Mouse (Mus musculus) thymus, postnatal 4 days (tissue): ENCODE results near the gene Cabp4.

Source experiments
- DNase-seq: peaks from one replicate; pipeline ENCODE4 v3.0.0; 2021

Cabp4 gene

DNA sequence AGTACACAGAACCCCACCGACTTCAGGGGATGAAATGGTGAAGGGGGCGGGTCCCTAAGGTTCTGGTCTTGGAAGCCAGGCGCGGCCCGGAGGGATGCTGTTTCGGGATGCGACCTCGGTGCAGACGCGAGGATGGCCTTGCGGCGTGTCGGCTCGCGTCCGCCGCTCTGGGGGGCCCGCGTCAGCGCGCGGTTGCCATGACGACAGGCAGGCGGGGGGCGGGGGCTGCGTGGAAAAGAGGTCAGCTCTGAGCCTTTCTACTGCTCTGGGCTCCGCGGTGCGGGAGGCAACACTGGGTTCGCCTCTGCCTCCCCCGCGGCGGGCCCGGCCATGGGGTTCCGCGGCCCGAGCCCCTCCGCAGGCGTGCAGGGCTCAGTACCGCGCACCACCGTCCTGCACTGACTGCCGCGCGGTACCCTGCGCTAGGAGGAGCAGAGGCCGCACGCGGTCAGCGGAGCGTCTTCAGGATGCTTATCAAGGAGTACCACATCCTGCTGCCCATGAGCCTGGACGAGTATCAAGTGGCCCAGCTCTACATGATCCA, 43.0 kb downstream of the Cabp4 start:
- peak; percentile 82 for DNase-seq

DNA sequence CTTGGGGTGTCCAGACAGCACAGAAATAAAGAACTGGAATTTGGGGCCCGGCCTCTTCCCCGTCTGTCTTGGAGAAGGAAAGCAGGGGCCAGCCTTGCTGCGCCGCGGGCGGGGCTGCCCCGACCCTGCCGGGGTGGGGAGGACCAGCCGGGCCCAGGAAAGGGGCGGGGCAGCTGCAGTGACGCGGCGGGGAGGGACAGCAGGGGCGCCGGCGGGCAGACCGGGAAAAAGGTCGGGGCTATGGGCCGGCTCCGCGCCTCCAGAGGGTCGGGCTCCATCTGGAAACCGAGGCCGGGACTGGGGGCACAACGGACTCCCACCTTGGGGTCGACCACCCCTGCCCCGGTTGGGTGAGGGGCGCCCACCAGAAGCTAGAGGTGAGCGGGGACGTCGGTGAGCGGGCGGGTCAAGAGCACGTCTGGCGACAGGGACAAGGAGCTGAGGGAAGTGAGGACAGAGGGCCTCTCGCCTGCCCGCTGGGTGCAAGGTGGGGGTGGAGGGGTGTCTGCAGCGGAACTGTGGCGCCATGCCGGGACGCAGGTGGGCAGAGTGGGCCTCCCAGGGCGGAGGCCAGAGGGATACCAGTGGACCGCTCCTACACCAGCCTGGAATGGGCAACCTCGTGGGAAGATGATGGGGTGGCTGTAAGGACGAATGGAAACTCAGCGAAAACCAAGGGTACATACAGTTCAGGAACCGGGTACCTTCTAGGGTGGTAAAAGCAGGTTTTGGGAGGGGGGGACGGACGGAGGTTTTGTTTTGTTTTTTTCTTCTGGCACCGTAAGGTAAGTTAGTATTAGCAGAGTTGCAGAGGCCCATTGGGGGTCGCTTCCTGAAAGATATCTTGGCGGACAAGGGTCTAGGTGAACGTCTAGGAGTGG, 43.8 kb downstream of the Cabp4 start, which contains the start of gene Pitpnm1:
Gene Pitpnm1, plus strand, starts transcription at position 162 of the 881 bp plus-strand sequence.
- DNase-seq, result peak; percentile 88

DNA sequence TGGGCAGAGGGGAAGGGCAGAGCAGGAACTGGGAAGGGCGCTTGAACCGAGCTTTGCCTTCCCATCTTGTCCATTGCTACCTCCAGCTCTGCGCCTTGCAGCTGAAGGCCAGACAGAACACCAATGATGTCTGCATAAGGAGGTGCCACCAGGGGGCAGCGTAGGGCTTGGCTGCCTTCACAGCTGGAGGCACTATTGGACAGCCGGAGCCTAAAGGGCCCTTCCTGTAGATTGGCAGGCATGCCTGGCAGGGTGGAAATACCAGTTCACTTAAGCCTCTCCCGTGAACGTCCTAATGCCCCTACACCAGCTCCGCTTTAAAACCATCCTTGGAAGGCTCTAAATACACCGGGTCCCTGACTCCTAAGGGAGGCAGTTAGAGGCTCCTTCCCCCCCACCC, 44.8 kb downstream of the Cabp4 start:
- peak; percentile 98 for DNase-seq

DNA sequence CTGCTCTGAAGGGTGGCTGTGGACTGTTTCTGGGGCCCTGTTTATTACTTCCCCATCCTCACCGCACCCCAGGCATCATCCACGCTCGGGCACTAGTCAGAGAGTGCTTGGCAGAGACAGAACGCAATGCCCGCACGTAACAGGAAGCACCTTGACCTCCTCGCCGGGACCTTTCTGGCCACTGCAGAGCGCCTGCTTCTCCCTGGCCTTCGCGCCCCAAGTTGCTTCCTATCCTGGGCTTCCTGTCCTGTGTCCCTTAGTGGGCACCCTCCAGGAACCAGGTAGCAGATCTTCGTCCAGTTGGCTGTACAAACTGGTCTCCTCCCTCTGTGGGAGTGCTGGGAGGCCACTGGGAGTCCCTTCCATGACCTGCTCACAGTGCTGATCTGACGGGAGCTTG, 45.4 kb downstream of the Cabp4 start:
- no peak for DNase-seq

GRCm38 (mm10) chr19:4097441-4097825, 46.4 kb downstream of the Cabp4 start:
- peak; percentile 77 for DNase-seq

DNA sequence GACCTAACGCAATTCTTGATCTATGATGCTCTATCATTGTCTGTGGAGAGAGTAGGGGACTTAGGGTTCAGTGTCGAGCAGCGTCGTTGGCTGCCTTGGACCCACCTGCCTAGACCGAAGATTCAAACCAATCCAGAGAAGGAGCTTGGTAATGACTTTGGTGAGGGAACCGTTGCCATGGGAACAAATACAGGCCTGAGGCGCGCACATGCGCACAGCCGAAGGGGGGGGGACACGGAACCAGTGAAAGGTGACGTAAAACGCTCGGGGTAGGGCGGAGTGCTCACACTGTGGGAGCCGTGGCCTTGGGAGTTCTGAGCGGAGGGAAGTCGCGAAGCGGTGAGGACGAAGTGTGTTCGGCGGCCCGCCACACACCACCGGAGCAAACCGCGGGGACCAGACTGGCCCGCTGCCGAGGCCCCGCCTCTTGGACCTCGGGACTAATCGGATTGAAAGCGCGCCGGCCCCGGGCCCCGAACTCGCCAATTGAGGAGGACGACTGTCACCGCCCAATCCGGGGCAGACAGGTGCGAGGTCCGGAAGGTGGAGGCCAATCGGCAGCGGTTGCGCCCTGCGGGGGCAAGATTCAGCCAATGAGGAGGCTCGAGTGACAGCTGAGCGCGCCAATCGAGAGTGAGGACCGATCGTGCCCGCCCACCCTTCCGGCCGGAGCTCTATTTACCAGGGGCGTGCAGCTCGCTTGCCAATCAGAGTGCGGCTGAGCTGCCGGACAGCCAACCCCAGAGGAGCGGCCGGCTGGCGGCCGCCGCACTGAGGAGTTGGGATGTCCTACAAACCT, 47.0 kb downstream of the Cabp4 start, which contains the start of gene Cdk2ap2:
Gene Cdk2ap2, plus strand, starts transcription at position 541 of the 799 bp plus-strand sequence.
- DNase-seq, result peak; percentile 98

- DNase-seq, result no peak
Measured at GRCm38 (mm10) chr19:4095802-4096201, 48.0 kb downstream of the Cabp4 start.

DNA sequence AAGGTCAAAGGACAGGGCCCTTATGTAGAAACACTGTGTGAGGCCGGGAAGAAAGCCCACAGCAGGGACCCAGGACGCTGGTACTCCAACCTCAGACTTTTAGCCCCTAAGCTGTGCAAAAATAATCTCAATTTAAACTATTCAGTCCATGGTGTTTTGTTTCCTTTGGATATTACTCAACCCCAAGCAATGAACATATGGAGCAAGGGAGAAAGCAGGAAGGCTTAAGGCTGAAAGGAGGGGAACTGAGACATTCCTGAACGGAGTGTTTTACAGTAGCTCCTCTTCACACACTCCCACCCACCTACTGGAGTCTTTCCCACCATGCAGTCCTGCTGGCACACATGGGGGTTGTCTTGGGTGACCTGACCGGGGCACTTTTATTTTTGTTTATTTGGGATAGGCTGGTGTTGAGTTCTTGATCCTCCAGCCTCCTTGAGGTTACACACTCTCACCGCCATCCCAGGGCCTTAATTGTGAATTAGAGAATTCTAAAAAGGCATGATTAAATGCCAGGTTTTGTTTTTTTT, 49.0 kb downstream of the Cabp4 start:
- no peak for DNase-seq

DNA sequence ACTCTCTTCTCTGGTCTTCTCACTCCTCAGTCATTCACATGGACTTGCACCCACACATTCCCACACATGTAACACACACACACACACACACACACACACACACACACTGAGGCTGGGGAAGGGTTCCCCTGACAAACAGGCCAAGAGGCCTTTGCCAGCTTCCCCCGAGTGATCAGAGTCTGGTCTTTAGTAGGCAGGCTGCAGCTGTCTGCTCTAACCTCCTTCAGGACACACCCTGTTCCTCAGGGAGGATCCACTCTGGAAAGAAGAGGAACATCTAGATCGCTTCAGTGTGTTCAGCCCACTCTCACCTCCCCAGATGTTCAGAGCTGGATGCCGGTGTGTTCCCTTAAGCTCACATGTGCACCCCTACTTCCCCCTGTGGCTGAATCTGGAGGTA, 49.5 kb downstream of the Cabp4 start:
- DNase-seq, result no peak

GRCm38 (mm10) chr19:4093772-4094171, 50.1 kb downstream of the Cabp4 start:
- no peak for DNase-seq

GRCm38 (mm10) chr19:4092750-4093149, 51.1 kb downstream of the Cabp4 start:
- no peak for DNase-seq

- no peak for DNase-seq
Measured at GRCm38 (mm10) chr19:4091383-4091782, 52.5 kb downstream of the Cabp4 start.

GRCm38 (mm10) chr19:4090446-4090845, 53.4 kb downstream of the Cabp4 start:
- no peak for DNase-seq

- no peak for DNase-seq
Measured at GRCm38 (mm10) chr19:4089128-4089527, 54.7 kb downstream of the Cabp4 start.

- DNase-seq, result no peak
Measured at GRCm38 (mm10) chr19:4088146-4088545, 55.7 kb downstream of the Cabp4 start.

GRCm38 (mm10) chr19:4087090-4087489, 56.7 kb downstream of the Cabp4 start:
- no peak for DNase-seq

GRCm38 (mm10) chr19:4086156-4086555, 57.7 kb downstream of the Cabp4 start:
- DNase-seq, result no peak
